Mouse (Mus musculus) adrenal gland, postnatal 10 days (tissue): ENCODE data around the gene Nipa2. TPM values are rescaled to one million over a fixed set of nuclear protein-coding genes. Genes with fewer than 3 reads are reported as not detected.

Experiments used
- DNase-seq: peaks from one replicate; pipeline ENCODE4 v3.0.0; 2021; ENCODE audit warnings: mixed read lengths
- long read RNA-seq, 2 experiments: library from polyadenylated mRNA; stranded (forward); transcript quantifications; one replicate each; pipeline ENCODE4 v2.0.0; 2021
- total RNA-seq, 2 experiments: library from RNA; stranded (reverse); gene quantifications; 2 replicates each; pipeline ENCODE4 v1.2.3; 2021

Nipa2 gene
- total RNA-seq: 10 to 100 TPM; 48.1 to 49.8 TPM
- long read RNA-seq, experiment 1, transcript Nipa2-201 (7 exons, 3,197 nt): major isoform, 16 of 30 reads
- long read RNA-seq, experiment 1, transcript Nipa2-202 (6 exons, 3,039 nt): minor isoform, 5 of 30 reads
- long read RNA-seq, experiment 1, partial matches to known transcripts: 1 of 30 reads
- long read RNA-seq, experiment 1, other reads (novel, unspliced or antisense): 8 of 30 reads
- long read RNA-seq, experiment 2, transcript Nipa2-201 (7 exons, 3,197 nt): major isoform, 12 of 14 reads
- long read RNA-seq, experiment 2, partial matches to known transcripts: 1 of 14 reads
- long read RNA-seq, experiment 2, other reads (novel, unspliced or antisense): 0 of 14 reads

DNA sequence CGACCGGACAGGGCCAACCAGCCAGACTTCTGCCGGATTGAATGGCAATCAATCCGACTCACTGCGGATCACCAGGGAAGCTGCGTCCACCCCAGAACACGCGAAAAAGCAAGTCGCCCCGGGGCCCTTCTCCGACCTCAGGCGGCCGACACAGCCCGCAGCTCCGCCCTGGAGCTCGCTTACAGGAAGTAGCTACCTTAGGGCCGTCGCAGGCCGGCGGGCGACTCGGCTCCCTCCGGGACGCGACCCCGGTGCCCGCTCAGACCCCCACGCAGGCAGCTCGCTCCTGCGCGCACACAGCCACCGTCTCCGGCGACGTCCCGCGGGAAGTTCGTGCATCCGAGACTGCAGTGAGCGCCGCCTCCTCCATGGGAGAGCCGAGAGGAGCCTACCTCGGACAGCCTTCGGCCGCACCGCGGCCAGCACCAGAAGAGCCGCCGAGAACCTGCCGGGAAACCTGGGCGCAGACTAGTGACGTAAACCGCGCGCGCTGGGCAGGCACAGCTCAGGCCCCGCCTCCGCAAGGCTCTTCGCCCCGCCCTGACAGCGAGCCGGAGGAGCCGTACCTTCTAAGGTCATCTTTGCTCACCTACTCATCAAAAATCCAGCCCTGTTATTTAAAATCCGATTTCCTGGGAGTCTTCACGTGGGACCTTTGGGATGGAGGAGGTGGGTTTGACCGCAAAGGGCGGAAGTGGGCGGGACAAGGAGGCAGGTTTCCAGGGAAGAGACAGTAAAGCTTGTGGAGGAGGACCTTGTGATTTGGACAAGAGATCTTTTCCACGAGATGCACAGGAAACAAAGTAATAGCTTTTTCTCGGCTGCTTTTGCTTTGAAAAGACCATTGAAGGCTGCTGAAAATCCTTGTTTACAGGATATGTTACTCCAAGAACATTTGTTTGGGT is at the start of gene Nipa2:
Gene Nipa2, minus strand, starts transcription at position 473 of the 905 bp plus-strand sequence.
- DNase-seq: peak; percentile 97

- DNase-seq: no peak
Observed at GRCm38 (mm10) chr7:56011018-56011333, 48.7 kb upstream of the Nipa2 start.

GRCm38 (mm10) chr7:56010318-56011017 is 48.2 kb upstream of the Nipa2 start:
- peak; percentile 25 for DNase-seq

GRCm38 (mm10) chr7:55998997-55999396 is 36.7 kb upstream of the Nipa2 start:
- DNase-seq: no peak

DNA sequence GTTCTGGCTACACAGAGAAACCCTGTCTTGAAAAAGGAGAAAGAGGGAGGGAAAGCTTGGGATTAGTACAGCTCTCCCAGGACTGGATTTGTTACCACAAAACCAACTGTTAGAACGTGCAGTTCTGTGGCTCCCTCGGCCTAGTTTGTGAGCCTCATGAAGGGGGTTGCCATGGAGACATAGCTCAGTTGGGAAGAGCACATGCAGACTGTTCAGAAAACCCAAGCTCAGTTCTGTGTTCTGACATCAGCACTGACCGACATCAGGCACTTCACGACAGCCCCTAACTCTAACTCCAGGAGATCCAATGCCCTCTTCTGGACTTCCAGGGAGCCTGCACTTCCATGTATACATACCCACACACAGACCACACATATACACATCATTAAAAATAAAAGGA is 32.7 kb upstream of the Nipa2 start:
- DNase-seq: no peak

GRCm38 (mm10) chr7:55991858-55992257 is 29.6 kb upstream of the Nipa2 start:
- no peak for DNase-seq

DNA sequence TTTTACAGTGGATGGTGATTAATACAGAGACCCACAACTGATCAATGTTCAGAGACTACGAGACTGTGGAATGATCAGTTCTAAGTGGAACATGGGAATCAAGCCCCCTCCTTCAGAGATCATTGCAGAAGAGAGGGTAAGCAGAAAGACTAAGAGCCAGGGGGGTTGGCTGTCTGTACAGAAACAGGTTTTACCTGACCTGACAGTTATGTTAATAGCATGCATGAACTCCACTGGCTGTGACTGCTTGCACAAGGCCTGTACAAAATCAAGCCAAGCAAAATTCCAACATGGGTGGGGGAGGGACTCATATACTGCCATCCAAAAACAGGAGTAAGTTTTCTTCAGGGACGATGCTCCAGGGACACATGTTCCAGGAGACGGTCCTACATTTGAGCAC is 28.9 kb upstream of the Nipa2 start:
- DNase-seq: no peak

- DNase-seq: peak; percentile 88
Observed at GRCm38 (mm10) chr7:55986526-55987214, 24.4 kb upstream of the Nipa2 start.

DNA sequence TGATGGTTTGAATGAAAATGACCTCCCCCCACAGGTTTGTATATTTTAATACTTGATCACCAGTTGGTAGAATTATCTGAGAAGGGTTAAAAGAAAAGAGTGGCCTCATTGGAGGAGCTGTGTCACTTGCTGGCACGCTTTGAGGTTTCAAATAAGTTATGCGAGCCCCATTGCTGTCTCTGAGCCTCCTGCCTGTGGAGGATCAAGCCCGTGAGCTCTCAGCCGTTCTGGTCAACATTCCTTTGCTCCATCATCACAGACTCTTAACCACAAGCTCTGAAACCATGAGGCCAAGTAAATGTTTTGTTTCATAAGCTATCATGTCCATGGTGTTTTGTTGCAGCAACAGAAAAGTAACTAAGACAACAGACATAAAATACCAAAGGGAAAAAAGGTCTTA is 22.5 kb upstream of the Nipa2 start:
- no peak for DNase-seq

- DNase-seq: no peak
Observed at GRCm38 (mm10) chr7:55983107-55983506, 20.8 kb upstream of the Nipa2 start.

DNA sequence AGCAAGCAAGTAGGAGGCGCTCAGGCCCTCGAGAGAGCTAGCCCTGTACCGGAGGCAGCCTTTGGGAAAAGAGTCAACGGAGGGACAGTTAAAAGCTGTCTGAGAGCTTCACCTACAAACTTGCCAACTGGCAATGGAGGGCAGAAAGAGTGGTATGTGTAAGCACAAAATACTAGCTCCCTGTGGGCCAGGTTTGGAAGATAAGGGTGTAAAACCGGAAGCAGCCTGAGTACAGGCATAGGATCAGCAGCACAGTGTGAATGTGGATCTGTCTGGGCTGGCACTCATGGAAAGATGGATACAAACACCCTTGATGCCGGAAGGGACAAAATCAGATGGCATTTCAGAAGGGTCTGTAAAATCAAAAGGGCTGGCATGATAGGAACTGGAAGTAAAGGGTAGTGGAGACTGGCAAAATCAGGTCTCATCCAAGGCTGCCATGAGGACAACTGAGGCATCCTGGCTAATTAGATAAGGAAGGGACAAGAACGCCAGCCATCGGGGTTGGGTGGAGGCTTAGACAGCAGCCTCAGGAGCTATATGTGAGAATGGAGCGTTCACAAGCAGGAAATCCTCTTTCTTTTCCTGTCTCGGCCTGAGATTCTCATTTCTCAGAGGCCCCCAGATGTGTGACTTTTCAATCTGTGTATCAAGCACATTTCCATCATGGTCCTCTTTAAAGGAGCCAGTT is 19.9 kb upstream of the Nipa2 start:
- no peak for DNase-seq

GRCm38 (mm10) chr7:55981511-55981910 is 19.2 kb upstream of the Nipa2 start:
- no peak for DNase-seq

- DNase-seq: no peak
Observed at GRCm38 (mm10) chr7:55974429-55974828, 12.2 kb upstream of the Nipa2 start.

DNA sequence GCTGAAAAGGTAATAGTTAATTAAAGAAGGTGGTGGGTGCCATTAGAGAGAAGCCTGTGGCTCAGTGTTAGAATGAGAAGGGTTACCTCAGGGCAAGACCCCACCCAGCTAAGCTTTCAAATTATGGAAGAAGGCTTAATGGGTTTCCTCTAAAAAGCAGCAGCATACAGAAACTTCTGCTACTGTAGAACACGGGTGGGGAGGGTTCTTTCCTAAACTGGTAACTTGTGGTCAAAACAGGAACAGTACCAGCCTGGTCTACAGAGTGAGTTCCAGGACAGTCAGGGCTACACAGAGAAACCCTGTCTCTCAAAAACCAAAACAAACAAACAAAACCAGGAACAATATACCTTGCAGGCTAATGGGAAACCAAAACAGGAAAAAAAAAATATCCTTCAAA is 7.1 kb upstream of the Nipa2 start:
- DNase-seq: no peak

- peak; percentile 11 for DNase-seq
Observed at GRCm38 (mm10) chr7:55968258-55968901, 6.1 kb upstream of the Nipa2 start.

GRCm38 (mm10) chr7:55966866-55967460 is 4.7 kb upstream of the Nipa2 start:
- no peak for DNase-seq

- no peak for DNase-seq
Observed at GRCm38 (mm10) chr7:55960506-55960905, 1.8 kb downstream of the Nipa2 start.

- DNase-seq: no peak
Observed at GRCm38 (mm10) chr7:55959801-55960200, 2.5 kb downstream of the Nipa2 start.

GRCm38 (mm10) chr7:55957916-55958315 is 4.4 kb downstream of the Nipa2 start:
- peak; percentile 37 for DNase-seq

DNA sequence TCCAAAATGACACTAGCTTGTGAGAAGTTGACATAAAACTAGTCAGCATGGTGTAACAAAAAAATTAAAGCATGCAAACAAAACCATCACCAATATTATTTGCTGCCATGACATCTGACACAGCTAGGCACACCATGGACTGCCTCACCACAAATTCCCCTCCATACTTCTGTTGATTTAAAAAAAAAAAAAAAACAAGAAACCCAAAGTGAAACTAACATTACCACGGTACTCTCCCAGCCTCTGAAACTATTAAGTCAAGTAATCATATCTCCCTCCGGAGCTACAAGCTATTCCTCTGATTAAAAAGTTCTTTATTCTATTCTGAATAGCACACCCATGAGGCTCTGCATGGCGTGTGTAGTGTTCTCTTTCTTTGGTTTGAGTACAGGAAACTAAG is 5.1 kb downstream of the Nipa2 start:
- no peak for DNase-seq

DNA sequence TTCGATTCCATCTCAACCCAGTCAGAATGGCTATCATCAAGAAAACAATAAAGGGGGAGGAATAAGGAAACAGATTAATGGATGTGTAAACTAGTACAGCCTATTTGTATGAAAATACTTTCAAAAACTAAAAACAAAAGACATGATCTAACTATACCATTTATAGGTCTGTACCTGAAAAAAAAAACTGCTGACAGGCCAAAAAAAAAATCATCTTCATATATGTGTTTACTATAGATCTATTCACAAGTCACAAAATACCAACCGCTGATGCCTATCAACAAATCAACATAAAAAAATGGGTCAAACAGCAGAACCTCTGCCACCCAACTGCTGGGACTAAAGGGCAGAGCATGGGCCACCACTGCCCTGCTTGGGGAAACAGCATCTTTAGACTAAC is 6.2 kb downstream of the Nipa2 start:
- DNase-seq: no peak
